In the genomic region with DNA sequence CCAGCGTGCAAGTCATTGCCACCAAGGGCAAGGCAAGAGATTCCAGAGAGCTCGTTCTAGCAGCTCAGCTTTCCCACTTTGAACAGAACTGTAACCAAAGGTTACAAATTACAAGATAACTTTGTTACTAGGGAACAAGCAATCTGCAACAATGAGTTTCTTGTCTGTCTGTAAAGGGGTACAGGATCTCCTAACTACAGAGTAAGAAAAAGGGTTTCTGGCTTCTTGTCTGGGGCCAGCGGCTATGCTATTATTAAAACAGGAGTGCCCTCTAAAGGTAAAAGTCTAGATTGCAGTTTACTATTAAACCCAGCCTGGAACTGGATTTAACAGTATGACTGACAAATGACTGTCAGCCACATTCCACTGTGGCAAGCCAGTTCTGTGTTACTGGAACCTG, we compare ENCODE assay signal across 8 mouse cellular contexts. TPM values are rescaled to one million over a fixed set of nuclear protein-coding genes. Genes with fewer than 3 reads are reported as not detected.
A peak's percentile ranks its signal among the peaks of the same experiment; 100 is the strongest.
DNase-seq lines count a peak whose midpoint lies in the region; ATAC-seq and TF ChIP-seq lines count a peak whose summit lies in the region.

No protein-coding gene starts in this region.

- H3K9ac ChIP-seq in lung, postnatal 0 days (replicated peaks; ENCODE audit: low read depth) = no peak overlapping the region
- H3K9ac ChIP-seq in forebrain, embryonic 16.5 days (replicated peaks; ENCODE audit: low read depth, low read length) = no peak overlapping the region
- H3K9ac ChIP-seq in midbrain, embryonic 12.5 days (replicated peaks) = no peak overlapping the region

- H3K4me1 ChIP-seq in lung, postnatal 0 days (ENCODE audit: insufficient read depth, low read depth, low read length) = no peaks in the 10 kb centered on the region
- no peaks in the 10 kb centered on the region for H3K4me1 ChIP-seq in lung, adult 2 months (ENCODE audit: control insufficient read depth, insufficient read depth, low read length)
- H3K4me1 ChIP-seq in forebrain, embryonic 16.5 days (replicated peaks; ENCODE audit: control insufficient read depth, insufficient read depth, low read length) = no peaks in the 10 kb centered on the region
- 0 out of 2 replicates have a peak, but pooled peaks cover 3% of the 10 kb centered on the region for H3K4me1 ChIP-seq in midbrain, embryonic 12.5 days

- H3K27me3 ChIP-seq in lung, postnatal 0 days (replicated peaks; ENCODE audit: insufficient read depth, low read length) = no peaks in the 10 kb centered on the region
- no peaks in the 10 kb centered on the region for H3K27me3 ChIP-seq in forebrain, embryonic 16.5 days (replicated peaks; ENCODE audit: control insufficient read depth, insufficient read depth, low read length)
- peaks cover 6% of the 10 kb centered on the region; the same call in 1 of the 2 replicates for H3K27me3 ChIP-seq in midbrain, embryonic 12.5 days

- H3K36me3 ChIP-seq in lung, postnatal 0 days (ENCODE audit: insufficient read depth, low read length) = no peaks in the 10 kb centered on the region
- H3K36me3 ChIP-seq in forebrain, embryonic 16.5 days (ENCODE audit: control insufficient read depth, insufficient read depth) = no peaks in the 10 kb centered on the region
- no peaks in the 10 kb centered on the region for H3K36me3 ChIP-seq in midbrain, embryonic 12.5 days

- H3K9me3 ChIP-seq in lung, postnatal 0 days (ENCODE audit: low read length) = no peaks in the 10 kb centered on the region
- no peaks in the 10 kb centered on the region for H3K9me3 ChIP-seq in forebrain, embryonic 16.5 days (ENCODE audit: control insufficient read depth, low read length)
- H3K9me3 ChIP-seq in midbrain, embryonic 12.5 days = no peaks in the 10 kb centered on the region

- DNase-seq in CD4-positive, CD25-positive, alpha-beta regulatory T cell, adult 2 months (ENCODE audit: low read depth, low spot score) = peak; percentile 38
- peak; percentile 86 for DNase-seq in lung, postnatal 0 days (ENCODE audit: low spot score)
- DNase-seq in lung, adult 2 months = no peak
- no peak for DNase-seq in spleen, postnatal 4 days (ENCODE audit: low spot score in 2 of 2)
- no peak for DNase-seq in adrenal gland, postnatal 36 days

- TF ChIP-seq EP300 in lung, postnatal 0 days (IDR thresholded peaks at IDR 0.05) = 0 out of 2 replicates have a peak, but pooled peaks have one; percentile 20

- no peak overlapping the region for H3K4me3 ChIP-seq in lung, postnatal 0 days (ENCODE audit: low read depth, low read length)
- H3K4me3 ChIP-seq in lung, adult 2 months (replicated peaks; ENCODE audit: extremely low read depth, low read depth, low read length) = no peak overlapping the region
- no peak overlapping the region for H3K4me3 ChIP-seq in forebrain, embryonic 16.5 days (replicated peaks; ENCODE audit: low read length)
- H3K4me3 ChIP-seq in midbrain, embryonic 12.5 days = no peak overlapping the region

- TF ChIP-seq CTCF in lung, postnatal 0 days (IDR thresholded peaks at IDR 0.05) = peak; percentile 72
- TF ChIP-seq CTCF in lung, adult 2 months (IDR thresholded peaks at IDR 0.05; ENCODE audit: insufficient read depth, low read length) = no peak

- H3K27ac ChIP-seq in lung, postnatal 0 days (ENCODE audit: low read length) = no peak overlapping the region
- no peak overlapping the region for H3K27ac ChIP-seq in forebrain, embryonic 16.5 days (ENCODE audit: low read length)
- no peak overlapping the region for H3K27ac ChIP-seq in midbrain, embryonic 12.5 days (replicated peaks)

- no peak for TF ChIP-seq POLR2A in lung, adult 2 months (IDR thresholded peaks at IDR 0.05; ENCODE audit: borderline replicate concordance, extremely low read depth, low read depth, low read length)

- H3K4me2 ChIP-seq in lung, postnatal 0 days (replicated peaks; ENCODE audit: low read depth, low read length) = no peak overlapping the region
- H3K4me2 ChIP-seq in forebrain, embryonic 16.5 days (ENCODE audit: low read length) = no peak overlapping the region
- no peak overlapping the region for H3K4me2 ChIP-seq in midbrain, embryonic 12.5 days (replicated peaks)

- 22% methylated on average over 3 of the region's 3 CpGs for WGBS in lung, postnatal 0 days
- WGBS in lung, adult 2 months = 24% methylated on average over 3 of the region's 3 CpGs
- WGBS in forebrain, embryonic 16.5 days = 35% methylated on average over 3 of the region's 3 CpGs
- WGBS in midbrain, embryonic 12.5 days = 45% methylated on average over 3 of the region's 3 CpGs

- no peak for ATAC-seq in CD4-positive, CD25-positive, alpha-beta regulatory T cell, adult 4 months
- ATAC-seq in lung, postnatal 0 days = peak; percentile 49
- peak; percentile 77 for ATAC-seq in forebrain, embryonic 16.5 days
- 0 out of 2 replicates have a peak, but pooled peaks have one; percentile 11 for ATAC-seq in midbrain, embryonic 12.5 days (ENCODE audit: low FRiP score, low read depth)

RNA-seq across cellular contexts. Expression of a gene that starts 36.5 kb away (rescaled TPM):
- 10 to 100 TPM in 1 of 2 experiments, 1 to 10 TPM in 1; 6.0 to 11.7 TPM for polyA plus RNA-seq in CD4-positive, CD25-positive, alpha-beta regulatory T cell, adult 4 months (2017; shearing (Covaris generic))
- 5.2 and 8.2 TPM in 2 replicates for polyA plus RNA-seq in lung, postnatal 0 days (2015; fragmentation: Nextera tagmentation; extraction: Ambion mirVana)
- 0.50 and 1.1 TPM in 2 replicates for polyA plus RNA-seq in lung, adult 2 months (2012; rRNA removed)
- 14.0 and 16.3 TPM in 2 replicates for polyA plus RNA-seq in forebrain, embryonic 16.5 days (2015; fragmentation: Nextera tagmentation; extraction: Ambion mirVana)
- polyA plus RNA-seq in midbrain, embryonic 12.5 days (2016; fragmentation: Nextera tagmentation; extraction: Ambion mirVana) = 34.5 and 40.4 TPM in 2 replicates
- 1 to 10 TPM; 2.7 to 3.0 TPM for total RNA-seq in adrenal gland, postnatal 36 days (2021)

Comparison
In these comparisons a context has a peak if more than half of its experiments do, and no peak if none do; other contexts are left out.
1. DNase-seq: peak in CD4-positive, CD25-positive, alpha-beta regulatory T cell, adult 2 months (single experiment) and lung, postnatal 0 days (single experiment); none in lung, adult 2 months (single experiment), spleen, postnatal 4 days (0 of 2) and adrenal gland, postnatal 36 days (0 of 2).